Mouse (Mus musculus) kidney, embryonic 16.5 days (tissue): ENCODE data around the gene Car10. TPM values are rescaled to one million over a fixed set of nuclear protein-coding genes. Genes with fewer than 3 reads are reported as not detected.
"Not testable (repeated sequence)": the region's sequence is repeated elsewhere in the genome, so short reads cannot be mapped to it uniquely, and the experiment has no call there.

Experiments used
- ATAC-seq: fragments of 200-750 bp; cut with Nextera tagmentation; 2 replicates; pipeline ENCODE4 v1.8.0; 2017; ENCODE audit warnings: moderate TSS enrichment; ENCODE audit not compliant: low FRiP score, low TSS enrichment
- H3K27ac ChIP-seq: fragments of 300-500 bp; sonication (generic); 2 replicates; pipeline ENCODE4 v1.5.1; 2014; ENCODE audit warnings: low read length
- H3K27me3 ChIP-seq: fragments of 300-500 bp; sonication (generic); 2 replicates; pipeline ENCODE4 v1.6.1; 2014; ENCODE audit warnings: low read length, control low read depth, mixed read lengths; ENCODE audit not compliant: insufficient read depth
- H3K36me3 ChIP-seq: fragments of 300-500 bp; sonication (generic); 2 replicates; pipeline ENCODE4 v1.6.1; 2014; ENCODE audit warnings: low read length, control low read depth, mixed read lengths; ENCODE audit not compliant: insufficient read depth
- H3K4me1 ChIP-seq: fragments of 300-500 bp; sonication (generic); 2 replicates; pipeline ENCODE4 v1.6.1; 2014; ENCODE audit warnings: low read length, control low read depth, mixed read lengths; ENCODE audit not compliant: insufficient read depth
- H3K4me2 ChIP-seq: fragments of 300-500 bp; sonication (generic); replicated peaks from 2 replicates; pipeline ENCODE4 v1.6.1; 2014; ENCODE audit warnings: low read depth, low read length
- H3K4me3 ChIP-seq: fragments of 300-500 bp; sonication (generic); 2 replicates; pipeline ENCODE4 v1.5.1; 2014; ENCODE audit warnings: mild to moderate bottlenecking, low read length
- H3K9ac ChIP-seq: fragments of 300-500 bp; sonication (generic); replicated peaks from 2 replicates; pipeline ENCODE4 v1.6.1; 2014; ENCODE audit warnings: low read length
- H3K9me3 ChIP-seq: fragments of 300-500 bp; sonication (generic); 2 replicates; pipeline ENCODE4 v1.6.1; 2016; ENCODE audit warnings: low read length, control low read depth
- WGBS: fragments of 180-500 bp; shearing (Covaris S2); extraction: QIAGEN DNeasy Blood & Tissue Kit; methylation state at CpG from one replicate; pipeline ENCODE4 v1.1.7; 2014; 5-methylcytosine and 5-hydroxymethylcytosine counted together
- polyA plus RNA-seq: library from polyadenylated mRNA; unstranded; fragments of >200 nt; fragmentation: Nextera tagmentation; extraction: Ambion mirVana; gene quantifications from 2 replicates; pipeline ENCODE4 v1.2.1, GENCODE M21; 2015

Gene Car10
- polyA plus RNA-seq, 1 experiment from 2014 or later: 0.22 TPM

- Histone ChIP-seq H3K4me3 (no peak overlapping the region), H3K4me2 (no peak overlapping the region), H3K27me3 (no peaks in the 10 kb centered on the region), H3K9ac (no peak overlapping the region), H3K9me3 (no peaks in the 10 kb centered on the region), H3K36me3 (no peaks in the 10 kb centered on the region), H3K27ac (no peak overlapping the region), H3K4me1 (no peaks in the 10 kb centered on the region)
- 58% methylated on average over 2 of the region's 2 CpGs for WGBS
- ATAC-seq: no peak
Observed at GRCm38 (mm10) chr11:93361576-93361975, 263.7 kb downstream of the Car10 start.

DNA sequence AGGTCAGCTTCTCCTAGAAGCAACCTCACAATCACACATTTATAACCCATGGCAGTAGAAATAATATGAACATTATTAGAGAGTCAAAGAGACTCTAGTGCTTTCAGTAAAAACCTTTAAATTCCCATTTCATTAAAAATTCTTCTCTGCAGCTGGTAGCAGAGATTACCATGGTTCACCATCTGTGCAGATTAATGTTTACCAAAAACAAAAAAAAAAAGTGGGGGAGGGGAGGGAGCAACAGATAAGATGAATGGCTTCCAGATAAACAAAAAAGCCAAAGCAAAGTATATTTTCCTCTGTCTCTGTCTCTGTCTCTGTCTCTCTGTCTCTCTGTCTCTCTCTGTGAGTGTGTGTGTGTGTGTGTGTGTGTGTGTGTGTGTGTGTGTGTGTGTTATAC is 266.3 kb downstream of the Car10 start:
- Histone ChIP-seq H3K4me3 (no peak overlapping the region), H3K9me3 (no peaks in the 10 kb centered on the region), H3K4me1 (no peaks in the 10 kb centered on the region), H3K9ac (no peak overlapping the region), H3K27ac (no peak overlapping the region), H3K4me2 (no peak overlapping the region), H3K36me3 (no peaks in the 10 kb centered on the region), H3K27me3 (no peaks in the 10 kb centered on the region)
- no peak for ATAC-seq

DNA sequence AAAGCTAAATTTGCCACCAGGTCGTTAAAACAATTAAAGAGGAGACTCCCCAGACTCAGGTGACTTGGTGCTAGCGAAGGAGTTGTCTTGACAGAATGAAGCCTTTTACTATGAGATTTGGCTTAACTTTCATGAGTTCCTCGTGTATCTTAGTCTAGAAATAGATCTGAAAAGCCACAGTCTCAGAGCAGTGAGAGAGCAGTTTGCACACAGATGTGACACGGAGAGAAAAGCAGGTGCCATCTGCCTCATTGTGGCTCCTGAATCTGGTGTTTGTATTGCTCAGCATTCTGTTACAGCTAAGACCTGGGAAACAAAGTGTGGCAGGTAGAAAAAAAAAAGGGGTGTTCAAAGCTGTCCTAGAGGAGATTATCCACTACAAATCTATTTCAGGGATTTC is 269.4 kb downstream of the Car10 start:
- Histone ChIP-seq H3K4me1 (no peaks in the 10 kb centered on the region), H3K27ac (no peak overlapping the region), H3K27me3 (no peaks in the 10 kb centered on the region), H3K4me3 (no peak overlapping the region), H3K4me2 (no peak overlapping the region), H3K9ac (no peak overlapping the region), H3K36me3 (no peaks in the 10 kb centered on the region), H3K9me3 (no peaks in the 10 kb centered on the region)
- no peak for ATAC-seq
- WGBS: 50% methylated on average over 4 of the region's 4 CpGs

GRCm38 (mm10) chr11:93367740-93368139 is 269.9 kb downstream of the Car10 start:
- no peaks in the 10 kb centered on the region for H3K36me3 ChIP-seq
- no peak overlapping the region for H3K4me3 ChIP-seq
- H3K4me1 ChIP-seq: no peaks in the 10 kb centered on the region
- H3K27ac ChIP-seq: no peak overlapping the region
- no peaks in the 10 kb centered on the region for H3K9me3 ChIP-seq
- no peaks in the 10 kb centered on the region for H3K27me3 ChIP-seq
- H3K9ac ChIP-seq: no peak overlapping the region
- 91% methylated on average over 5 of the region's 5 CpGs for WGBS
- no peak for ATAC-seq
- no peak overlapping the region for H3K4me2 ChIP-seq

DNA sequence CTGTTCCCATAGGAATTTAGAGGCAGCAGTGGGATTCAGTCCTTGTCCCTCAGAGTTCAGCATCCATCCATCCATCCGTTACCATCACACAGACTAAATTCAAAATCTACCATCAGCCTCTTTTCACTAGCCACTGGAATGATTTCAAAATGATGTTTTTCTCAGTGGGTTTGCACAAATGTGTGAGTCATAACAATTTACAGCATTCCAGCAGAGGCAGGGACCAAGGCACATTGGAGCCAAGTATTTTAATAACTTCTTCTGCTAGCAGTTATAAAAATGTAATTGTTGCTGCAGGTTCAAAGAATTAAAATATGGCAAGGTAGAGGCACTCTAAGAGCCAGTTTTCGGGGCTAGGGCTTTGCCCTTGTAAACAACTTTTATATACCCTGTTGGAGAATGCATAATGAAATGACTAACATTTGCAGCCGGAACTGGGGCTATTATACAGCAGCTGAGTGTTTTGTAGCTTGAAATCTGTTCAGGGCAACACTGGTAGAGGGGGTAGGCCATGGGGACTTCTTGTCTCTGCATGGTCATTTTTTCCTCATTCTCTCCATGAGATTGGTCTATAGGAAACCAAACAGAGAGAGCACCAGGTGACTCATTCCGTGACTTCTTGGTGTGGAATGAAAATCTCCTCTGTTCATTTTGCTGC is 276.0 kb downstream of the Car10 start:
- Histone ChIP-seq H3K4me1 (no peaks in the 10 kb centered on the region), H3K4me3 (no peak overlapping the region), H3K9me3 (no peaks in the 10 kb centered on the region), H3K4me2 (no peak overlapping the region), H3K27ac (no peak overlapping the region), H3K9ac (no peak overlapping the region), H3K36me3 (no peaks in the 10 kb centered on the region), H3K27me3 (no peaks in the 10 kb centered on the region)
- no peak for ATAC-seq
- 83% methylated on average over 4 of the region's 4 CpGs for WGBS

DNA sequence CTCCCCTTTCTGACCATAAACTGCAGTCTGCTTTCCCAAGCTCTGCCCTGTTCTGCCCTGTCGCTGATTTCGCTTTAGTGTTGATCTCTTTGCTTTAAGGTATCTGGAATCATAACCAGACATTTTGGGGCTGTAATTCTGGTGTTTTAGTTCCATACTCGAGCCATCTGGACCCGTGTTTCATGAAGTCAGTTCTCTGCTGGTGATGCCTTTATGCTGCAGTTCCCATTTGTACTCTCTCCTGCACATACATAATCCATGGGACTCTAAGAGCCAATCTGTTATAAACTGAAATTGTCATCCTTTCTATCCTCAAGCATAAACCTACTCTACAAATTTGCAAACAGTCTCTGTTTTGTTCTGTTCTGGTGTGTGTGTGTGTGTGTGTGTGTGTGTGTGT is 293.3 kb downstream of the Car10 start:
- no peaks in the 10 kb centered on the region for H3K4me1 ChIP-seq
- H3K27me3 ChIP-seq: no peaks in the 10 kb centered on the region
- H3K4me3 ChIP-seq: no peak overlapping the region
- no peaks in the 10 kb centered on the region for H3K9me3 ChIP-seq
- H3K9ac ChIP-seq: no peak overlapping the region
- no peaks in the 10 kb centered on the region for H3K36me3 ChIP-seq
- H3K27ac ChIP-seq: no peak overlapping the region
- no peak overlapping the region for H3K4me2 ChIP-seq
- no peak for ATAC-seq
- 84% methylated on average over 4 of the region's 4 CpGs for WGBS

- not testable (repeated sequence) for H3K9me3 ChIP-seq, H3K9ac ChIP-seq, H3K36me3 ChIP-seq, ATAC-seq, H3K4me3 ChIP-seq, H3K4me1 ChIP-seq, H3K4me2 ChIP-seq, H3K27ac ChIP-seq, H3K27me3 ChIP-seq
Observed at GRCm38 (mm10) chr11:93393371-93393770, 295.5 kb downstream of the Car10 start.

DNA sequence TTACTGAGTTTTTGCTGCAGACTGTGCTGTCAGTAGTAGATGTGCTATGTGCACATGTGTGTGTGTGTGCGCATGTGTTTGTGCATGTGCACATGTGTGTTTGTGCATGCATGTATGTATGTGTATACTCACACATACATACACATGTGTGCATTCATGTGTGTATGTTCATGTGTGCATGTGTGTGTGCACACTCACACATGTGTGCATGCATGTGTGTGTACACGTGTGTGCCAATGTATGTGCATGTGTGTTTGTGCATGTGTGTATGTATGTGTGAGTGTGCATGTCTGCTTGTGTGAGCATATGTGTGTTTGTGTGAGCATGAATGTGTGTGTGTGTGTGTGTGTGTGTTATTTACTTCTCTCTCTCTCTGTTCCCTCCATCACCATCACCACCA is 298.5 kb downstream of the Car10 start:
- 95% methylated on average over 2 of the region's 2 CpGs for WGBS
- no peak overlapping the region for H3K27ac ChIP-seq

DNA sequence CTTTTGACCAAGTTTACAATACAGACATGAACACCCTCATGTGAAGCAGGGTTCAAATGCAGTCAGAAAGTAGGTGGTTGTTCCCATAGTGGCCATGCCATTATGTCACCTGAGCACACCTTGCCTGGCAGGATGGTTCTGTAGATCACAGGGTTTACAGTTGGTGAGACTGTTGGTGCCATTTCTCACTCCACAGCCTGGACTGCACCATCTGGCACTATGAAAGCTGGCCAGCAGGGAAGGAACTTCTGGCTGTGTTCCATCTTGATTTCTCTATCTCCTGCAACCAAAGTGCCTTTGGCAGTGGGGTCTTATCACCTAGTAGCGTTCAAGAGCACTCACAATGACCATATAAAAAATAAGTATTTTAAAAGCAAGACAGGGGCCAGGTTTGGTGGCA is 303.3 kb downstream of the Car10 start:
- H3K9ac ChIP-seq, H3K4me3 ChIP-seq, H3K9me3 ChIP-seq, H3K27ac ChIP-seq, ATAC-seq, H3K4me2 ChIP-seq, H3K4me1 ChIP-seq, H3K27me3 ChIP-seq, H3K36me3 ChIP-seq: not testable (repeated sequence)
- 70% methylated on average over 1 of the region's 1 CpGs for WGBS

More for the DNA sequence above, 298.5 kb downstream of the Car10 start:
- no peak for ATAC-seq
- no peaks in the 10 kb centered on the region for H3K4me1 ChIP-seq
- no peak overlapping the region for H3K4me2 ChIP-seq
- H3K9me3 ChIP-seq: no peaks in the 10 kb centered on the region
- H3K36me3 ChIP-seq: no peaks in the 10 kb centered on the region
- H3K9ac ChIP-seq: no peak overlapping the region
- no peak overlapping the region for H3K4me3 ChIP-seq
- H3K27me3 ChIP-seq: no peaks in the 10 kb centered on the region

DNA sequence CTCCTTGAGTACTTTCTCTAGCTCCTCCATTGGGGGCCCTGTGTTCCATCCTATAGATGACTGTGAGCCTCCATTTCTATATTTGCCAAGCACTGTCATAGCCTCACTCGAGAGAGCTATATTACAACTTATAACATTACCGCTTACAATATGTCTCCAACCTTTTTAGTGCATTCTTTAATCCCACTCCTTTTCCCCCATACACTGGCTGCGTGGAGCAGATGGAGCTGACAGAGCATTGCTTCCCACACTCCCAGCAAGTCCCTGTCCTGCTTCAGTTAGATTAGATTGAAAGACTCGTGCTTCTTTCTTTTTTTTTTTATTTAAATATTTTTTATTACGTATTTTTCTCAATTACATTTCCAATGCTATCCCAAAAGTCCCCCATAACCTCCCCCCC is 310.2 kb downstream of the Car10 start:
- no peak for ATAC-seq
- Histone ChIP-seq H3K9me3 (no peaks in the 10 kb centered on the region), H3K4me1 (no peaks in the 10 kb centered on the region), H3K27me3 (no peaks in the 10 kb centered on the region), H3K27ac (no peak overlapping the region), H3K4me3 (no peak overlapping the region), H3K9ac (no peak overlapping the region), H3K4me2 (no peak overlapping the region), H3K36me3 (no peaks in the 10 kb centered on the region)
- 82% methylated on average over 5 of the region's 5 CpGs for WGBS
